Mouse (Mus musculus) CH12.LX (cell line): ENCODE results near the gene Cdc34. TPM values are rescaled to one million over a fixed set of nuclear protein-coding genes. Genes with fewer than 3 reads are reported as not detected.

ENCODE experiments used
- DNase-seq: peaks from one replicate; pipeline ENCODE4 v3.0.0-alpha.2; 2013; ENCODE audit errors: extremely low read depth
- H3K27ac ChIP-seq: 2 replicates; pipeline ENCODE4 v1.5.1; 2012; ENCODE audit warnings: low read depth, mild to moderate bottlenecking, control low read depth, moderate library complexity; ENCODE audit not compliant: insufficient read depth
- H3K27me3 ChIP-seq: replicated peaks from 2 replicates; pipeline ENCODE3; 2012; ENCODE audit warnings: inconsistent platforms
- H3K36me3 ChIP-seq, 2 experiments: replicated peaks in 1 of 2; 2 replicates each; pipeline versions ENCODE3 to v1.6.1; 2012; ENCODE audit warnings: inconsistent platforms in 1 of 2, low read length in 1 of 2, mild to moderate bottlenecking in 1 of 2, mixed read lengths in 1 of 2, moderate library complexity in 1 of 2; ENCODE audit not compliant: control insufficient read depth in 1 of 2, insufficient read depth in 1 of 2
- H3K4me1 ChIP-seq, 2 experiments: 2 replicates each; pipeline ENCODE4 v1.6.1; 2012; ENCODE audit warnings: inconsistent platforms in 1 of 2, moderate library complexity in 1 of 2; ENCODE audit not compliant: insufficient read depth in 2 of 2, control insufficient read depth in 1 of 2
- H3K4me2 ChIP-seq: 2 replicates; pipeline ENCODE4 v1.6.1; 2012; ENCODE audit warnings: low read depth, mild to moderate bottlenecking, control low read depth; ENCODE audit not compliant: poor library complexity, insufficient read depth, severe bottlenecking
- H3K4me3 ChIP-seq, 3 experiments: fragments of 150-350 bp in 1 of 3; sonication (generic) in 1 of 3; replicated peaks in 1 of 3; 2 replicates each; pipeline versions ENCODE3 to v1.5.1; 2011 to 2012; ENCODE audit warnings: low read depth in 2 of 3, low read length in 2 of 3, mild to moderate bottlenecking in 2 of 3, moderate library complexity in 2 of 3, control low read depth in 1 of 3, improper control_type of control experiment in 1 of 3, inconsistent platforms in 1 of 3, mixed read lengths in 1 of 3; ENCODE audit not compliant: poor library complexity in 1 of 3
- H3K79me2 ChIP-seq: replicated peaks from 2 replicates; pipeline ENCODE4 v1.6.1; 2012; ENCODE audit warnings: mild to moderate bottlenecking, moderate library complexity; ENCODE audit not compliant: control insufficient read depth, poor library complexity, insufficient read depth, severe bottlenecking; ENCODE audit errors: extremely low read depth
- H3K9ac ChIP-seq: 2 replicates; pipeline ENCODE4 v1.6.1; 2012; ENCODE audit warnings: low read depth, mild to moderate bottlenecking, control low read depth, moderate library complexity; ENCODE audit not compliant: insufficient read depth
- H3K9me3 ChIP-seq: replicated peaks from 2 replicates; pipeline ENCODE3; 2012; ENCODE audit warnings: low read length, inconsistent platforms, mixed read lengths
- BHLHE40 ChIP-seq: IDR thresholded peaks from 2 replicates; pipeline ENCODE4 v1.6.1; 2011; ENCODE audit warnings: mild to moderate bottlenecking, low read depth, low read length, improper control_type of control experiment
- CTCF ChIP-seq, 2 experiments: IDR thresholded peaks in 1 of 2; conservative IDR thresholded peaks in 1 of 2; 2 replicates each; pipeline ENCODE4 v1.5.1; 2011 to 2012; ENCODE audit warnings: low read depth in 2 of 2, low read length in 2 of 2, improper control_type of control experiment in 1 of 2, inconsistent platforms in 1 of 2, mild to moderate bottlenecking in 1 of 2, moderate library complexity in 1 of 2
- E2F4 ChIP-seq: IDR thresholded peaks from 2 replicates; pipeline ENCODE4 v1.6.1; 2011; ENCODE audit warnings: low read depth, low read length, improper control_type of control experiment; ENCODE audit not compliant: insufficient replicate concordance
- ELF1 ChIP-seq: IDR thresholded peaks from 2 replicates; pipeline ENCODE4 v1.6.1; 2014; ENCODE audit warnings: low read depth, mild to moderate bottlenecking, inconsistent platforms, low read length, improper control_type of control experiment
- ETS1 ChIP-seq: conservative IDR thresholded peaks from 2 replicates; pipeline ENCODE4 v1.6.1; 2012; ENCODE audit warnings: low read depth, mild to moderate bottlenecking, inconsistent platforms, low read length, improper control_type of control experiment, moderate library complexity
- IRF4 ChIP-seq: IDR thresholded peaks from 2 replicates; pipeline ENCODE4 v1.6.1; 2014; ENCODE audit warnings: low read depth, mild to moderate bottlenecking, inconsistent platforms, low read length, improper control_type of control experiment
- MAX ChIP-seq: IDR thresholded peaks from 2 replicates; pipeline ENCODE4 v1.6.1; 2011; ENCODE audit warnings: low read length, improper control_type of control experiment
- MEF2A ChIP-seq: IDR thresholded peaks from 2 replicates; pipeline ENCODE4 v1.6.1; 2014; ENCODE audit warnings: low read depth, mild to moderate bottlenecking, inconsistent platforms, low read length, improper control_type of control experiment, borderline replicate concordance
- MXI1 ChIP-seq: IDR thresholded peaks from 2 replicates; pipeline ENCODE4 v1.6.1; 2011; ENCODE audit warnings: mild to moderate bottlenecking, low read depth, low read length, improper control_type of control experiment
- MYC ChIP-seq: IDR thresholded peaks from 2 replicates; pipeline ENCODE4 v1.6.1; 2011; ENCODE audit warnings: low read depth, mild to moderate bottlenecking, improper control_type of control experiment, low read length
- NELFE ChIP-seq: IDR thresholded peaks from 2 replicates; pipeline ENCODE4 v1.6.1; 2011; ENCODE audit warnings: low read depth, low read length, improper control_type of control experiment
- RAD21 ChIP-seq: IDR thresholded peaks from 2 replicates; pipeline ENCODE4 v1.6.1; 2011; ENCODE audit warnings: low read depth, mild to moderate bottlenecking, low read length, improper control_type of control experiment, moderate library complexity
- RCOR1 ChIP-seq: conservative IDR thresholded peaks from 2 replicates; pipeline ENCODE4 v1.6.1; 2012; ENCODE audit warnings: low read depth, mild to moderate bottlenecking, inconsistent platforms, low read length, improper control_type of control experiment
- SMC3 ChIP-seq: IDR thresholded peaks from 2 replicates; pipeline ENCODE4 v1.6.1; 2011; ENCODE audit warnings: low read depth, low read length, improper control_type of control experiment
- TBP ChIP-seq: conservative IDR thresholded peaks from 2 replicates; pipeline ENCODE4 v1.6.1; 2011; ENCODE audit warnings: low read depth, low read length, improper control_type of control experiment
- UBTF ChIP-seq: IDR thresholded peaks from 2 replicates; pipeline ENCODE4 v1.6.1; 2012; ENCODE audit warnings: low read depth, mild to moderate bottlenecking, inconsistent platforms, low read length, improper control_type of control experiment, moderate library complexity
- USF2 ChIP-seq: conservative IDR thresholded peaks from 2 replicates; pipeline ENCODE4 v1.6.1; 2011; ENCODE audit warnings: low read depth, low read length, improper control_type of control experiment
- ZC3H11A ChIP-seq: IDR thresholded peaks from 2 replicates; pipeline ENCODE4 v1.6.1; 2012; ENCODE audit warnings: low read depth, mild to moderate bottlenecking, inconsistent platforms, low read length, improper control_type of control experiment
- ZNF384 ChIP-seq: IDR thresholded peaks from 2 replicates; pipeline ENCODE4 v1.6.1; 2012; ENCODE audit warnings: low read depth, low read length, improper control_type of control experiment, inconsistent platforms
- dilution Hi-C: fragments of 300-500 bp; cut with MboI; formaldehyde crosslinking; loops from 2 replicates; pipeline ENCODE4 v1.14.3; 2020; ENCODE audit warnings: low sequenced_read_pairs; ENCODE audit not compliant: extremely low pct_unique_long_range_greater_than_20kb, extremely low pct_ligation_motif_present
- in situ Hi-C: fragments of 300-500 bp; cut with MboI; formaldehyde crosslinking; loops from 3 replicates; pipeline ENCODE4 v1.14.3; 2019; ENCODE audit warnings: low sequenced_read_pairs, low pct_ligation_motif_present, low pct_unique_long_range_greater_than_20kb, mixed read lengths
- polyA plus RNA-seq: library from polyadenylated mRNA; unstranded; fragments of >175 nt; gene quantifications from 2 replicates; pipeline ENCODE4 v1.2.1, GENCODE M21; 2012; ENCODE audit warnings: low read depth; ENCODE audit not compliant: insufficient read length
- total RNA-seq, 2 experiments: library from RNA; depleted of rRNA; stranded (reverse); fragments of 300-350 nt in 1 of 2; fragments of >200 nt in 1 of 2; gene quantifications; 2 replicates each; pipeline ENCODE4 v1.2.3; 2012 to 2014

Cdc34 gene
- total and polyA plus RNA-seq, 3 experiments: 314 to 335 (median 331) TPM

DNA sequence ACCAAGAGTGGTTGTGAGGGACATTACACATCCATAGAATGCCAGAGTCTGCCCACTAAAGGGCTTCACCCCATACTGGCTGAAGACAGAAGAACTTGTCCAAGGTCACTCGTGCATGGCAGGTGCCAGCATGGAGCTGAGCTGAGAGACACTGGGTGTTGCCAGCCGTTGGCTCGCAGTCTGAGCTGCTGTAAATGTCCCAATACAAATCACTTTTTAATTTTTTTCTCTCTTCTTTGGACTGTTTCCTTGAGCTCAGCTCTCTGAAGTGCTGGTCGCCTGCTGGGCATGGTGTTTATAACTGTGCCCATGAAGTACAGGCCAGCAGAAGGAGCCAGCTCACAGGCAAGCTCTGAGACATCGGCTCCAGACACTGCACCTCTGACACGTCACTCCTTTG is 41.1 kb downstream of the Cdc34 start:
- DNase-seq: no peak
- TF ChIP-seq BHLHE40: no peak
- TF ChIP-seq RCOR1: no peak
- TF ChIP-seq MXI1: no peak
- no peak for TF ChIP-seq E2F4
- no peak for TF ChIP-seq ETS1
- Histone ChIP-seq H3K27me3 (peaks cover 72% of the 10 kb centered on the region), H3K4me3 (no peak overlapping the region), H3K4me2 (no peak overlapping the region), H3K36me3 (no peaks in the 10 kb centered on the region), H3K27ac (no peak overlapping the region), H3K9me3 (peaks cover 4% of the 10 kb centered on the region), H3K4me1 (peaks cover 3 to 19% of the 10 kb centered on the region in 2 experiments), H3K79me2 (no peaks in the 10 kb centered on the region), H3K9ac (no peak overlapping the region)
- in situ Hi-C loops: no loop called here
- dilution Hi-C loops: no loop called here

- H3K4me3 ChIP-seq: no peak overlapping the region
- peaks cover 5 to 19% of the 10 kb centered on the region in 2 experiments for H3K4me1 ChIP-seq
- in situ Hi-C loops: no loop called here
- H3K36me3 ChIP-seq: no peaks in the 10 kb centered on the region
- TF ChIP-seq ZC3H11A (no peak), ZNF384 (no peak), UBTF (no peak), TBP (no peak), USF2 (no peak), MAX (no peak)
- peaks cover 4% of the 10 kb centered on the region for H3K9me3 ChIP-seq
- DNase-seq: no peak
- H3K27me3 ChIP-seq: peaks cover 65% of the 10 kb centered on the region
- H3K9ac ChIP-seq: no peak overlapping the region
- no peak overlapping the region for H3K27ac ChIP-seq
- dilution Hi-C loops: no loop called here
- H3K4me2 ChIP-seq: no peak overlapping the region
- H3K79me2 ChIP-seq: no peaks in the 10 kb centered on the region
Observed at GRCm38 (mm10) chr10:79723692-79724091, 41.7 kb downstream of the Cdc34 start.

DNA sequence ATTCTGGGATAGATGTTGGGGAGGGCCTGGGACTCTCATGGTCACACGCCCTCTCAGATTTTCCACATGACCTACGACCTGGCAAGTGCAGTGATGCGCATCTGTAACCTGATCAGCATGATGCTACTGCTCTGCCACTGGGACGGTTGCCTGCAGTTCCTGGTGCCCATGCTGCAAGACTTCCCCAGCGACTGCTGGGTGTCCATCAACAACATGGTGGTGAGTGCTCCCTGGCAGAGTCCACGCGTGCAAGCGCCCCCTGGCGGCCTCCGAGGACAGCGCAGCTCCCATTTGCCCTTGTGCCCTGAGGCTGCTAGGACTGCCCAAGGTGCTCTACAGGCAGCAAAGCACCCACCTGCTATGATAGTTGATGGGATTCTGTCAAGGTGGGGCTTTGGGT is 44.1 kb downstream of the Cdc34 start:
- Histone ChIP-seq H3K79me2 (no peaks in the 10 kb centered on the region), H3K4me2 (no peak overlapping the region), H3K9ac (no peak overlapping the region), H3K9me3 (peaks cover 4% of the 10 kb centered on the region), H3K4me3 (no peak overlapping the region), H3K4me1 (peaks cover 7 to 19% of the 10 kb centered on the region in 2 experiments), H3K36me3 (no peaks in the 10 kb centered on the region), H3K27ac (no peak overlapping the region), H3K27me3 (peaks cover 41% of the 10 kb centered on the region)
- in situ Hi-C loops (no loop called here), dilution Hi-C loops (no loop called here)
- 0 out of 2 replicates have a peak, but pooled peaks have one; percentile 38 for TF ChIP-seq MYC
- no peak for TF ChIP-seq TBP
- peak; percentile 41 for TF ChIP-seq RAD21
- 0 out of 2 replicates have a peak, but pooled peaks have one; percentile 8 for TF ChIP-seq IRF4
- no peak for TF ChIP-seq NELFE
- TF ChIP-seq MAX: peak; percentile 30; the same call in 1 of the 2 replicates
- TF ChIP-seq ELF1: no peak
- TF ChIP-seq SMC3: peak; percentile 80
- TF ChIP-seq MXI1: no peak
- no peak for TF ChIP-seq MEF2A
- peak; percentile 48 to 86 for TF ChIP-seq CTCF (conservative IDR thresholded peaks at IDR 0.05 in 1 of 2, IDR thresholded peaks at IDR 0.05 in 1 of 2; ENCODE audit: low read depth in 2 of 2, low read length in 2 of 2)
- DNase-seq: peak; percentile 54
